Mouse (Mus musculus): ENCODE measurements around the gene Smpx.
A peak's percentile ranks its signal among the peaks of the same experiment; 100 is the strongest.

Gene Smpx

DNA sequence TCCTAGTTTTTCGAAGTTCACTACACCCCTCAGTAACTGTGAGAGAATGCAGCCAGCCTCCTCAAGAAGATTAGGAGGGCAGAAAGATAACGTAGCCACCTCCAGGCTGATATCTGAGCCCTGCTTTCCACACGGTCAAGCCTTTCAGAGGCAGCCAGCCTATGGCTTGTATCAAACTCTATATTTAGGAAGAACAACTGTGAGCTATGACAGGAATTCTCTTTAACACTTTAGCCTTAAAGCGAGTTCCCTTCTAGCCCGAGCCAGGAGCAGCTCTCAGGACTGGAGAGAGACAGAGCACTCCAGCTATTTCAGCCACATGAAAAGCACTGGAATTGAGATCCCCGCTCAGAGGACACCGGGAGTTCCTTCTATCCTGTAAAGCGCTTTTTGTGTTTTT is at the start of gene Smpx:
Smpx (plus strand) TSS at position 49 of the 400 bp plus-strand sequence.
- DNase-seq (ENCODE audit: low spot score in 2 of 2): no peak

DNA sequence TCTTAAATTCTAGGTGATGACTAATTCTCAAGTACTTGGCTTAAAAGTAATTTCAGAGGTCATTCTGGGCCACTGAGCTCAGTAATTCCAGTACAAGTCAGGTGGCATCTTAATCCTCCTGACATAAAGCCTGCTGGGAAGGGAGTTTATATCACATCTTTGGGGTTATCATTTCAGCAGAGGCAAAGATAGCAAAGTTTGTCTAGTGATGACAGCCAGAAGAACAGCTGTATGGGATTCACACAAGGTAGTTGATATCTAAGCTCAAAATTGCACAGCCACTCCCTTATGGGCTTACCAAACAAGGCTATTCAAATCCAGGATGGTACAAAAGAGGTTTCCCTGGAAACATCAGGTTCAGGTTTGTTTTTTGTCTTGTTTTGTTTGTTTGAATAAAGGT is 43.7 kb upstream of the Smpx start:
- no peak for DNase-seq (ENCODE audit: low spot score in 2 of 2)

DNA sequence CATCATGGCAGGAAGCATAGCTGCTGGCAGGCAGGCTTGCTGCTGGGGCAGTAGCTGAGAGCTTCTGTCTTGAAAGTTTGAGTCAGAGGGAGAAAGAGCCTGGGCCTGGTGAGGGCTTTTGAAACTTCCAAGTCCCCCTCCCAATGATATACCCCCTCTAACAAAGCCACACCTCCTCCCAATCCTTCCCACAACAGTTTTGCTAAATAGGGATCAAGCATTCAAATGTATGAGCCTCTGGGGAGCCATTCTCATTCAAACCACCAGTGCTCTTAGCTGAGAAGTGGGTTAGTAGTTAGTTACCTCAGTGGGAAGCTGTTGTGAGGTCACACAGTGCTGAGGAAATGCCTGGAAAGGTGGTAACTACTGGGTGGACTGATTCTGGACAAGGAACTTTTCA is 41.4 kb upstream of the Smpx start:
- DNase-seq (ENCODE audit: low spot score in 2 of 2): no peak

DNA sequence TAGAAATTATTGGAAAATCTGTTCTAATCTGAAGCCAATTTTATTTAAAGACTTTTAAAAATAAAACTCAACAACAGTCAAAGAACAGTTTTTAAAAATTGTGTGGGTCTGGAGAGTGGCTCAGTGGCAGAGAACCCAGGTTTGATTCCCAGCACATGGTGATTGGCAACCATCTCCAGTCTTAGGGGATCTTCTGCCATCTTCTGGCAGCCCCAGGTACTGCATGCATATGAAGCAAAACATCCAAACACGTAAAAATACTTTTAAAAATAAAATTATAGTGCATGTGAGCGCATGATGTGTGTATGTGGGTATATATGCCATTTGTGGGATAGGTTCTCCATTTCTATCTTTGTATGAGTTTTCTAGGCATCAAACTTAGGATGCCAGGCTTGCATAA is 26.9 kb upstream of the Smpx start:
- DNase-seq (ENCODE audit: low spot score in 2 of 2): no peak

DNA sequence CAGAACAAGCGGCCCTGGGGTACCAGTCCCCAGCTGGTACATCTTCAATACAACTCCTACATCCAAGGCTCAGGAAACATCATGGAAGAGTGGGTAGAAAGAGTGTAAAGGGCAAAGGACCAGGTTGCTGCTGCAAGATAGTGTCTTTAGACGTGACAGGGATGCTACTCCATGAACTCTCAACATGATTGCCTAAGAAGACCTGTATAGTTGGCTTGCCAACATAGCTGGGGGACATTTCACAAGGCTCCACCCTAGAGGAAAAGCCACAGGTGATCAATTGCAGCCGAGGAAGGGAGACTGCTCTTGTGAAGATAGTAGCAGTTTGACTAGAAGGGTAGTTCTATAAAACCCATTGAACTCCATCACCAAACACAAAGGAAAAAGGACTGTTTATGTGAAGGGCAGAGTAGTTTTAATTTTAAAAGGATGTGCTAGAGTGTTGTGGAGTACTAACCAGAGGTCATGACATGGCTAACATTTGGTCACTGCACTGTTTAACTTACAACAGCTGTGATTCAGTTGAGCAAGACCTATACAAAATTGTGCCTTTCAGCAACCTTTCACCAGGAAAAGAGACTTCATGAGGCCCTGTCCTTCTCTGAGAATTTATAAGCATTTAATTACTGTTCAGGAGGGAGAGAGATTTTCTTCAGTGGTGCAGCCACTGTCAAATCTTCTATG is 23.9 kb upstream of the Smpx start:
- no peak for DNase-seq (ENCODE audit: low spot score in 2 of 2)

DNA sequence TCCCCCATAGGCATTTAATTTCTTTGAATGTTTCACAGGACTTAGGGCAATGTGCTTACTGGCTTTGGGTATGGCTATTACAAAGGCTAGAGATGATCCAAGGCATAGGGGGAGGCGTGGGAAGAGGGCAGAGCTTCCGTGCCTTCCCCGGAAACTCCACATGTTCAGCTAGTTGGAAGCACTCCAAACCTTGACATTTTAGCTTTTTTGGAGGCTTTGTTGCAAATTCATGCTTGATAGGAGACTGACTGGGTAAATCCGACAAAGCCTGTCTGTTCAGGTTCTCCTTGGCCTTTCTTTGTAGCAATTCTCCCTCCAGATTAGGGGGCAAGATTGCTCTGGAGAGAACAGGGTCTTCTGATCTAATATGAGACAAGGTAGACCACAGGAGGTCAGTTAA is 7.5 kb upstream of the Smpx start:
- DNase-seq (ENCODE audit: low spot score in 2 of 2): no peak

DNA sequence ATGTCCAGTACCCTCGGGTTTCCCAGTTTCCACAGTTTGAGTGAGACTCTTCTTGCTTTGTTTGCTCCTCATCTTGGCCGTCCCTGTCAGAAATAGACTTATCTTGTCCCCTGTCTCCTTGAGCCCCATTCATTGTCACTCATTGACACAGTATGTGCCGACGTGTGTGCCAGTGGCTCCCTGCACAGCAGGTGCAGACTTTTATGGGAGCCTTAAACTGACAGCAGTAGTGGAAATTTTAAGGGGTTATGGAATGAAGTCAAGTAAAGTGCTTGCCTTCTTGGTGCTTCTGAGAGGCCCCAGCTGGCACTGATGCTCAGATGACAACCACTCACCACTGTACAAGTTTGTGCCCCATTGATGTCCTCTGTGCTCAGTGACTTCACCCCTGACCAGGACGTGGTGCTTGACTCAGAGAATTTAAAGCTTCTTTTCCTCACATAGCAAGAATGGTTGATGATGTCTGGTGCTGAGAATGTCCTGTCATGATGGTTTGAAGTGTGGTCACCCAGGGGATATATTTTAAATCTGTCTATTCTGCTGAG is 1.0 kb upstream of the Smpx start:
- no peak for DNase-seq (ENCODE audit: low spot score in 2 of 2)

DNA sequence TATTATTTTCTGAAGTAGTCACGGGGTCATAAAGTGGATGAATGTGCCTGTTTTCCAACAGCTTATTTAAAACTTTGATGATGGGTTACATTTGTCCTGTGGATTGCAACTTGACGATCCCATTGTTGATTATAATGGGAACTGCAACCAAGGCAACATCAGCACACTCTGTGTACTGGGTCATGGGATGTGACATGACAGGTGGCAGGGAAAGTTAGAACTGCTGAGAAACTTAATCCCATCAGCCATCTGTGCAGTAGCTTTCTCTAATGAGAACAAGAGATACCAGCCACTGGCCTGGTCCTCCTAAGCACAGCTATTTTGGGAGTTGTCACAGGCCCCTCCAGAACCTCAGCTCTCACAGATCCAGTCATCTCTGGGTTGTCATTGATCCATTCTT is 8.5 kb downstream of the Smpx start:
- DNase-seq (ENCODE audit: low spot score in 2 of 2): no peak

DNA sequence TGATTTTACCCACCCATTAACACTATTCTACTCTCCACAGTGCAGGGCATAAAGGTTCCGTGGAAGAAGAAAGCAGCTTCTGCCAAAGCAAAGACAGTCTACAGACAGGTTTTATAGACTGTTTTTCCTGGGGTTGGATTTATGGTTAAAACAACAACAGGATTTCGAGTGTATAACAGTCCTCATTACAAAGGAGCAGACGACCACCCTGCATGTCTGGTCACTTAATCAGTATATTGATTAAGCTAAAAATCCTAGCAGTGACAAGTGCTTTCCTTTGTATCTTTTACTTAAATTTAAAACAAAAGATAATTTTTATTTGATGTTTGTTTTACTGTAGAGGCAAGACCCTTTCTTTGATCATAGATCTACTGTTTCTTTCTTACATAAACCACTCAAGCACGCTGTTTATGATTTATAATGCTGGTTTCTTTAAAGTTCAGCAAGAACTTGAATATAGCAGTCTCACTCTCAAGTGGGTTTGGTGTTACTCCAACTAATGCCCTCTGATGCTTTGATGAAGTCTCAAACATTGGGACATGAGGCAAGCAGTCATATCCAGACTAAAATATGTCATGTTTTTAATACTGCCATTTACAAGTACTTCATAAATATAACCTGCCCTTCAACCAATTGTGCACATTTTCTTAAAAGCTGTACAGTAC is 10.0 kb downstream of the Smpx start:
- no peak for DNase-seq (ENCODE audit: low spot score in 2 of 2)

DNA sequence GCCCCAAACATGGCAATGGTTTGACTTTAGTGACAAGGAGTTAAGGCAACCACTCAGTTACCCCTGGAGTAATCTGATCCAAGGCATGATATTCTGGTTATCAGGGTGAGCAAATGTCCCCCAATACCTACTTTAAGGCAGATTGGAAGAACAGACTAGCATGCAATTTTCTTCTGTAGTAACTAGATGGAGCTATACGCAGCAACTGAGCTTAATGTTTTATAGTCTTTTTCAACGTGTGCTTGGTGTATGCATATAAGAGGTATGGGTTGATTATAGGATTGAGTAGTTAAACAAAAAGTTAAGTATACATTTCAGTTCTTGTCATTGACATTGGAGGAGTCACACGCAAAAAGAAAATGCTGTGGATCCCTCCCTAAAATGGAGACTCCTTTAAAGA is 21.2 kb downstream of the Smpx start:
- DNase-seq (ENCODE audit: low spot score in 2 of 2): no peak

DNA sequence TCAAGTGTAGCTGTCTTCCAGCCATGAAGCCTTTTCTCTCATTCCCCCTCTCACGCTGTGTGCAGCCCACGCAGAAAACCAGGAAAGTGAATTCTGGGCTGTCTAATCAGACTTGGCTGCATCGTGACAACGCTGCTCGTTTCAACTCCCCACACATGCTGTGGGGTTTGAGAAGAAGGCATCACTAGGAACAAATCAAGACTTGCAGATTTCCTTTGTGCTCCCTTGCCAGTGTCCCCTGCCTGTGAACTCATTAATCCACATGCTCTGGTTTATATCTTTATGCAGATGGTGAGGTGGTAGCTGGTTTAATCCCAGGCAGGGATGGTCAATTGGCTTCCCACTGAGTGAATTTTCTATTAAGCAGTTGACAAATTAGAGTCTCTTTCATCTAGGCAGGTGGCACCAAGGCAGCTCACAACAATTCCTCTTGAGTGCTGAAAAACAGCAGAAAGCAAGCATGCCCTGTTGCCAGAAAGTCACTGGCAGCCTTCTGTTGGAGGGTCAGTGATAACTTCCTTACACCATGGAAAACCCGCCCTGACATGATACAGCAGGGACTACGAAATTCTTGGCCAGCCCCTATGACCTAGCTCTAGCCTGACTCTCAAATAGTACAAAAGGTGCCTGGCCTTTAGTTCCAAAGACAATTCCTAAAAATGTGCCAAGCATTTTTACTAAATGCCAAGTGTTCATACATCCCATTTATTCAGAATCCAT is 32.1 kb downstream of the Smpx start:
- no peak for DNase-seq (ENCODE audit: low spot score in 2 of 2)

DNA sequence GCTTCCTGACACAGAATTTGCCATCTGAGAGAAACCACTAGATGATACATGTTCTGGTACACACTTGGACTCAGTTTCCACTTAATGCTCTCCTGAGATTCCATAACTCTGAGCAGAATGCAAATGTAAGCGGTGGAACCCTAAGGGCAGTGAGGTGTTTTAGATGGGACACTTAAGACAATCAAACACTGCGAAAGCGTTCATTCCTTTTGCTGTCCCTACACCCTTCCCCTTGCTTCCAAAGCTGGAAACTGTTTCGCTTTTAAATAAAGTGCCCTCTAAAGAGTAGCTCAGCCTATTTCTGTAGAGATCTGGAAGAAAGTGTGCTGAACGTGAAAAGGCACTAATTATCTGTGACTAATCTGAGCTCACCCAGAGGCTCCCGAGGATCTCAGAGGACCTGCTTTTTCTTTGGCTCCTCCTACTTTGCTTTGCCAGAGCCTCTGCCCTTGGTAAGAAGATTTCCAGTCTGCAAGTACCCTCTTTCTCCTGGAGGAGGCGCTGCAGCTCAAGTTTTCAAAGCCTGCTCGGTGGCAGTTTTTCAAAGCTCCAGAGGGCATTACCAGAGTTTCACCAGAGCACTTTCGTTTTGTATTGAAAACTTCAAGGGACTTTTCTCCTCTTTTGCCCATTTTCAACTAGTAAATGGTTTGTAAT is 33.1 kb downstream of the Smpx start:
- peak; percentile 52 to 56 for DNase-seq (ENCODE audit: low spot score in 2 of 2)

DNA sequence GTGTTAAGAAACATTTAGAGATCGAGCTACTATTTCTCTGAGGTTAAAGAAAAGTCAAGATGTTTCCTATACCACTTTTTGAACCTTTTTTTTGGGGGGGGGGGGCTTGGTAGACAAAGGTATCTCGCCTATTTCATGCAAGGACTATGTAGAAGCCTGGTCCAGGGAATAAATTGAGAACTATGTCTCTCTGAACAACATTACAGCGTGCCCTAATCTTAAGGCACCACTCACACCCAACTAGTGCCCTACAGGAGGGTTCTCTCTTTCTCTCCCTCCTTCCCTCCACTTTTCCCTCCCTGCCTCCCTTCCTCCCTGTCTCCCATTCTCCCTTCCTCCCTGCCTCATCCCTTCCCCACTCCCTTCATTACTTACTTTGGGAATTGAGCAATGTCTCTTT is 33.6 kb downstream of the Smpx start:
- no peak for DNase-seq (ENCODE audit: low spot score in 2 of 2)

DNA sequence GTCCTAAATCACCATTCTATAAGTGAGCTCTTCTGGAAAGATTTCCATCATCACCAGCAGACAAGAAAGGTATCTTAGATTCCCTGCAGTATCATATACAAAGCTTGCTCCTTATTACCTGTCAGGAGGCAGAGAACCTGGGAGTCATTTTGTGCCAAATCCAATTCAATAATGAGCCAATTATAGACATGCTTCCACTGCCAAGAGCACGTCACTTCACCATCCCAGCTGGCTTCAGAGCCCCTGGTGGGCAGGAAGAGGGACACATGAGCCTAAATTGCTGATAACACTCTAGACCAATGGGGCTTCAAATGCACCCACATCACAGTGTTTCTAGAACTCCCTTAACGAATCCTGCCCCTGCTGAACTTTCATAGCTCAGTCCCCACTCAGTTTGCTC is 35.1 kb downstream of the Smpx start:
- DNase-seq (ENCODE audit: low spot score in 2 of 2): no peak

DNA sequence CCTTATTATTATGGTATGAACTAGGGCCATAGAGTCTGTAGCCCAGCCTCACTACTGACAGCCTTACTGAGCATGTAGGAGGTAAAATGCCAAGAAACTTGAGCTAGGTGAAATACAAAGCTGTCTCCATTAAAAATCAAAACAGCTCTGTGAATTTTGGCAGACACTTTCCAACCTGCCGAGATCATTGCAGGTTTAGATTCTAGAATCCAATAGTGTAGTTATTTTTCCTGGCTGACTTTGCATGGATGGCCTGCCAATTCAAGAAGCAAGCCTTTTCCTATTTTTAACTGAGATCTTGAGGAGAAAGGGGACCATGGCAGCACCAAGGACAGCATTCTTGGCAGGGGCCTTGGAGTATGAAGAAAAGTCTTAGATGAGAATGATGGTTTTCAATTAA is 35.6 kb downstream of the Smpx start:
- DNase-seq (ENCODE audit: low spot score in 2 of 2): no peak

DNA sequence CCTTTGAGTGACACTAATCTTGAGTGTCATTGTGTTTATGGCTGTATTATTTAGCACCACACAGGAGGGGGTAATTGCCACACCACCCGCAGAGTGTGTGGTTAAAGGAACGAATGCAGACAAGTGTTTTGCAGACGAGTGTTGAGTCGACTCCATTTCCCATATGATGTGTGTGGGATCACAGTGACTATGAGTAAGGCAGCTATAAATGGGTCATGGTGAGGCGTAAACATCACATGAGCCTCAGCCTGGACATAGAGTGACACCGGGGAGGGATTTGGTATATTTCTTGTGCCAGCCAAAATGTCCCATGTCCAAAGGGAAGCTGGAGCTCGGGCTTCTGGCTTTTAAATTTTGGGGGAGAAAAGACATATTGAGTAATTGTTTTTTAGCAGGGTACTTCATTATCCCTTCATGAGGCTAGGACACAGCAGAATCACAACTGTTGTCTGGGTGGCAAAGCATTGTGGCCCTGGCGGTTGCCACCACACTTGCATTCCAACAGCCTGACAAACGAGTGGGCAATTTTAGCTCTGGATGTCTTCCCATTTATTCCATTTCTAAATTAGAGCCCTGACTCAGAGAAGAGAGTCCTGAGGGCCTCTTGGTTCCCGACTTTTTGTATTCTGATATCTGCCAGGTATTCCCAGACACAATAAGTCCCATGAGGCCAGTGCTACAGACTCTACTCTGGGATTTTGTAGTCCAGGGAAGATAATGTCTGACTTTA is 49.3 kb downstream of the Smpx start:
- DNase-seq (ENCODE audit: low spot score in 2 of 2): no peak

DNA sequence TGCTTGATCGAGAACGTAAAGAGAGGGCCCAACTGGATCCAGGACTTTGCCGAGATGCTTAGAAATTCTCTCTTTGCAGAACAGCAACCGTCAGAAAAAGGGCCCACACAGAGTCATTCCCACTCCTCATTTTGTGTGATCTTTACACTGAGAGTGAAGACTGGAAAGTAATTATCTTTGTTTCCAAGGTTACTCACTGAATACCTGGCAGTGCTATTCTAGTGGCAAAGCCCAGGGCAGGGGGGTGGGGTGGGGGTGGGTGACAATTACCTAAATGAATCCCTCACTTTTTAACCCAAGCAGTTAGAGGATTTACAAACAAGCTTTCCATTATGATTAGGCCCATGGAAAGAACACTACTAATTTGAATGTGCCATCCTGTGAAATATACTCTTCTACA is 55.8 kb downstream of the Smpx start:
- no peak for DNase-seq (ENCODE audit: low spot score in 2 of 2)

DNA sequence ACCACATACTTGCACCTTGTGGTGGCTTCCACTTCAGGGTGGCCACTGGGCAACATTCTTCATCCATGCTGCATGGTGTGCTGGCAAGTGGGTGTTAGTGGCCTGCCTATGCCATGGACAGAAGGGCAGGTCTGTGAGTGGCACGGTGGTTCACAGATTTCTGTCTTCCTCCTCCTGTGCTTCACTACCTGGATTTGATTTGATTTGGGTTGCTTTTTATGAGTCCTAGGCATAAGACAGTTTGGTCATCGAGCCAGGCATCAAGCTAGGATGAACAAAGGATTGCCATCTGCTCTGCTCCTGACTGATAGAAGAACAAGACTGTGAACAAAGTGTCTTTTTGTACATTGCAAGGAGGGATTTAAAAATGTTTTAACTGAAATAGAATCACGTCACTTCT is 63.8 kb downstream of the Smpx start:
- no peak for DNase-seq (ENCODE audit: low spot score in 2 of 2)

DNA sequence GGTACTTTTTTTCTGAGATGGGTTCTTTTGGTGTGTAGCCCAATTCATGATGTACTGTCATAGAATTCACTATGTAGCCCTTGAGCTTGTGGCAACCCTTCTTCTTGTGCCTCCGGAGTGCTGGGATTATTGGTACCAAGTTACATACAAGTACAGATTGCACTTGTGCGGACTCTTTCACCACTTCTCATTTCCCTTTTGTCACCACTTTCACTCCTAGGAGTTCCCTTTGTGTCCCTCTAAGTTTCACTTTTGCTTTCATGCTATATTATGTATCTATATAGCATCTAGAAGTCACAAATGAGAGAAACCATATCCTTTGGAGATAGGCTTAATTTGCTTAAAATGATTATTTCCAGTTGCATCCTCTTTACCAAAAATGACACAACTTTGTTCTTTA is 103.0 kb downstream of the Smpx start:
- no peak for DNase-seq (ENCODE audit: low spot score in 2 of 2)

Measured in frontal cortex, postnatal 25 days (tissue).